Mouse (Mus musculus) spleen, postnatal 36 days (tissue): Measurements from ENCODE around the gene Dalrd3.

Source experiments
- DNase-seq, 2 experiments: peaks; one replicate each; pipeline ENCODE4 v3.0.0; 2022; ENCODE audit warnings: low spot score in 2 of 2, mixed read lengths in 1 of 2

Dalrd3 gene

GRCm38 (mm10) chr9:108569381-108570206 lies at the start of gene Dalrd3:
Gene Dalrd3, plus strand, starts transcription at chr9:108569886.
- peak; percentile 92 to 94 for DNase-seq

DNA sequence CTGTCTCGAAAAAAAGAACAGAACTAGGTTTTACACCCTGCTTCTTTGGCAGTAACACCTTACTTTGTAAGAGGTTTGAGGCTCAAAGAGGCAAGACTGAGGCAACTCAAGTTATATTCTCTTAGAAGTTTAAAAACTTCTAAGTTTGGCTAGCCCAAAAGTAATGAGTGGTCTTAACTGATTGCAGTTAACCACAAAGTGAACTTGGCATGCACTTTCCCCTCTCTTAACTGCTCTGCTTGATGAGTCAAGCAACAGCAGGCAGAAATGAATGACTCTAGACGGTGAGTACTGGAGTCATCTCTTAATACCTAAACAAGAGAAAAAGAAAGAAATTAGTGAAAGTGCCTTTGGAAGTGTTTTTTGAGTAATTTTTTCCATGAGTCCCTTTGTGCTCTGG lies 48.1 kb upstream of the Dalrd3 start:
- DNase-seq: no peak

GRCm38 (mm10) chr9:108523341-108523740 lies 46.3 kb upstream of the Dalrd3 start:
- no peak for DNase-seq

DNA sequence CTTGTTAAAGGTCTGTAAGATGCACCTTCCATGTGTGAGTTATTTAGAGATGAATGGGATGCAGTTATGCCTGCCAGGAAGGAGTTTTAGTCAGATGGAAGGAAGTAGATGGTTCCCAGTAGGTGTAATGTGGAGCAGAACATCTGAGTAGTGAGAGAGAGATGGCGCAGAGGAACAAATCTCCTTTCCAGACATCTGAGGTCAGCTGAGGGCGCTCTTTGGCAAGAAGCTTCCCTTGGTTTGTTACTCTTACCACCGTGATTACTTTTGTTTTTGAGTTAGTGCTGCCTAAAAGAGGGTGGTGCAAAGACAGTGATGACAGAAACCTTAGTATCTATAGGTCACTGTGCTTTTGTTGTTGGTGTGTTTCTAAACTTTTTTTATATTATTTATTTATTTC lies 44.3 kb upstream of the Dalrd3 start:
- DNase-seq: no peak

GRCm38 (mm10) chr9:108530954-108531353 lies 38.7 kb upstream of the Dalrd3 start:
- DNase-seq: no peak

DNA sequence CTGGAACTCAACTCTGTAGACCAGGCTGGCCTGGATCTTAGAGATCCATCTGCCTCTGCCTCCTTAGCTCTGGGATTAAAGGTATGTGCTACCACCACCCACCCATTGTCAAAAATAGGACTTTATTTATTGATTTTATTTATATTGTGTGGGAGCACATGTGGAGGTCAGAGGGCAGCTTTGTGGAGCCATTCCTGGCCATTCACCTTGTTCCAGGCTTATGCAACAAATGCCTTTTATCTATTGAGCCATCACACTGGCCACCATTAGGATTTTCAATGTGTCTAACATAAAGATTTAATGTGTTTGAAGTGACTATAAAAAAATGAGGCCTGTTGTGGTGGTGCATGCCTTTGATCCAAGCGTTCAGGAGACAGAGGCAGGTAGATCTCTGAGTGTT lies 38.2 kb upstream of the Dalrd3 start:
- no peak for DNase-seq

DNA sequence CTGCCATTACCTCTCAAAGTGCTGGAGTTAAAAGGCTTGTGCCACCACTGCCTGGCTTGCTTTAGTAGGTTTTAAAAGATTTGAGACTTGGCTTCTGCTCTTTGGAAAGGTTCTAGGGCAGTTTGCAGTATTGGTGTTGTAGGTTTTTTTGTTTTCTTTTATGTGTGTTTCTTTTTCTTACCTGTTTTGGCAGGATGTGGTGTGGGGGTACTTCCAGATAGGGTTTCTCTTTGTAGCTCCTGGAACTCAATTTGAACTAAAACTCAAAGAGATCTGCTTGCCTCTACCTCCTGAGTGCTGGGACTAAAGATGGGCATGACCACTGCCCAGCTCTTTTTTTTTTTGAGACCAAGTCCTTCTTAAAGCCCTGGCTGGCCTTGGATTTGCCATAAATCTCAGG lies 28.8 kb upstream of the Dalrd3 start:
- no peak for DNase-seq

DNA sequence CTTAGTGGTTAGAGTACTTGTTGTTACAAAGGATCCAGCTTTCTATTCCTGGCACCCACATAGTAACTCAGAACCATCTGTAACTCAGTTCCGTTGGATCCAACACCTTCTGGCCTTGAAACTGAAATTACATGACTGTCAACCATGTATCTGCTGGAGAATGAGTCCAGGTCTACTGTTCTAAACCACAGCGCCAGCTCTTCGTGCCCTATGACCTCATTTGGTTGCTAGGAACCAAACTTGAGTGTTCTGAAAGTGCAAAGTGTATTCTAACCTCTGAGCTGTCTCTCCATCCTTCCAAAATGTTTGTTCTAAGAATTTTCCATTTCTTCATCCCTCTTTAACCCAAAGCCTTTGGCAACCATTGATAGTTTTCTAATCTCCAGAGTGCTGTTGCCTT lies 23.7 kb upstream of the Dalrd3 start:
- no peak for DNase-seq

DNA sequence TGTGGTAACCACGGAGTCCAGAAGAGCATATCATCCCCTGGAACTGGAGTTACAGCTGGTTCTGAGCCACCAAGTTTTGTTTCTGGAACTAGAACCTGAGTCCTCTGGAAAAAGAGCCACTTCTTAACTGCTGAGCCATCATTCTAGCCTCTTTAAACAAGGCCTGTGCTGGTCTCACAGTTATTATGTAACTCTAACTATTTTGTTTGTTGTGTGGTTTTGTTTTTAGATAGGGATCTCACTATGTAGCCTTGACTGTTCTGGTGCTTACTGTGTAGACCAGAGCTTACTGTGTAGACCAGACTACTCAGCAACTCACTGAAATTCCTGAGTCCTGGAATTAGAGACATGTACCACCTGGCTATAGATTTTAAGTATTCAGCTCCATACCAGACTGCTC lies 22.8 kb upstream of the Dalrd3 start:
- DNase-seq: no peak

GRCm38 (mm10) chr9:108559169-108559568 lies 10.5 kb upstream of the Dalrd3 start:
- DNase-seq: no peak

- peak; percentile 94 to 96 for DNase-seq
Observed at GRCm38 (mm10) chr9:108560227-108560841, 9.4 kb upstream of the Dalrd3 start, which contains the start of gene Impdh2. Gene Impdh2, plus strand, starts transcription at chr9:108560286.

GRCm38 (mm10) chr9:108563671-108564070 lies 6.0 kb upstream of the Dalrd3 start:
- no peak for DNase-seq

DNA sequence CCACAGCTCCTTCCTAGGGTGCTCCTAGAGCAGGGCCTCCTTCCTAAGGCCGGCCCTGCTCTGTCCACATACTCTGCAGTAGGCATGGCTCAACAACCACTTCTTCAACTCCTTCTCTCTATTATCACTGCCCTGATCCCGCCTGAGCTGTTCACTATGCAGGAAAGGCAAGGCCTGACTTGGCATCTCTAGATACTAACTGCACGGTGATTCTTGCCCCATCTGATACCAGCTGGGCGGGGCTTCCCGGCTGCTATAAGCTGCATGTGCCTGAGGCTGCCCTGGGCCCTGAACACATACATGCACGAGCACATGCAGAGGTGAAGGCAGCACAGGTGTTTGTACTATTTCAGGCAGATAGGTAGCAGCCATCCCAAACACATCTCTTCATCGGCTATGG lies 5.6 kb upstream of the Dalrd3 start:
- no peak for DNase-seq

DNA sequence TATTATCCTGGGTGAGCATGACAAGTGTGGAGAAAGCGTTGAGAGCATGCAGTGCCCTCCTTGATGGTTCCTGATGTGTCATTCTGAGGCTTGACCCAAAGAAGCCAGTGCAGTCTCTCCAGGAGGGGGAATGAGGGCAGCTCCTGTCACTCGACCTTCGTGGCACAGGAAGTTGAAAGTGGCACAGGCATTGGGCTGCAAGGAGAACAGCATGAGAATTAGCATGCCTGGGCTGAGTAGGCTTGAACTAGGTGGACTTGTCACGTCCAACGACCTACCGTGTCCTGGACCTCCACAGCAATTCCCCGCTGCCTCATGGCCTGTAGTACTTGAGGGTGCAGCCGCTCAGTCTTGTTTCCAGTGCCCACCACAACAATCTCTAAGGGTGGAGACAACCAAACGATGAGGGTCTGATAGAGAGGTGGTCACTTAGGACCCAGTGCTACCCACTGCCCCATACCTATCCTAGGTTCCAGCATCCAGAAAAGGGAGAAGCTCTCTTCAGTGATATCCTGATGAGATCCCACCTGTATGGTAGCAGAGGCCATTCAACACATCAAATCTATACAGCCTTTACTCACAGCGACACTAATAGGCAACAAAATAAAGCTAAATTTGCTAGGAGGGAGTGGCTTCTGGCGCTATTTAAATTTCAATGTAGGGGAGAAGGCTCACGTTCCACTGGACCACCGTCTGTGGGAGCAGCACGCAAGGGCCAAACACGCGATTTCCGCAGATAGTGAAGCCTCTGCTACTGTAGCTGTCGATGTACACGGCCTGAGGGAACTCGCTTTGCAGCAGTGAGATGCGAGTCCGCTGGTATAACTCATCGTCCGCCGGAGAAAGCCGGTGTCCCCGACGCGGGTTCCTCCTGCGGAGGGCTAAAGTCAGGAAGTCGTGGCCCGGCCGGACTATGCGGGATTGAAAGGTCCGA lies 3.5 kb upstream of the Dalrd3 start:
- DNase-seq: no peak

GRCm38 (mm10) chr9:108566815-108567776 lies 2.6 kb upstream of the Dalrd3 start, which contains the start of gene Ndufaf3:
Gene Ndufaf3, minus strand, starts transcription at chr9:108567434.
- peak; percentile 94 to 96 for DNase-seq

GRCm38 (mm10) chr9:108567931-108568419 lies 1.7 kb upstream of the Dalrd3 start:
- peak; percentile 32 to 49 for DNase-seq

DNA sequence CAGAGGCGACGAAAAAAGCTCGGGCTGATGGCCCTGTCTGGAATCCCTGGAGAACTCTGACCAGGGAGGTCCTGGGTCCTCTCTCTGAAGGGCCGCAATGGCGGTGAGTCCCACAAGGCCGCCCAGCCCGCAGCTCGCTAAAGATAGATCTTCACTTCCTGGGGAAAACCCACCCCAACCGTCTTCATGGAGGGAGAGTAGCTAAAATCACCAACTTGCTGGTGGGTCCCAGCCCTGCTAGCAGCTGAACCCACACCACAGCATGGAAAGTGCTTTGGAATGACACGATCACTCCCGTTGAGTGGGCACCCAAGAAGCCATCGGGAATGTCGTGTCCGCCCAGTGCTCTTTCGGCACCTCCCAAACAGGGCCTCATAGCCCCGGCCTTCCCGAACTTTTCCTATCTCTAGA lies 1.2 kb upstream of the Dalrd3 start:
- DNase-seq: peak; percentile 42 to 58

- DNase-seq: peak; percentile 81 to 87
Observed at GRCm38 (mm10) chr9:108570207-108570896, 666 bp downstream of the Dalrd3 start.

- no peak for DNase-seq
Observed at GRCm38 (mm10) chr9:108571401-108571973, 1.8 kb downstream of the Dalrd3 start.

- no peak for DNase-seq
Observed at GRCm38 (mm10) chr9:108572321-108572720, 2.6 kb downstream of the Dalrd3 start.
